Mouse (Mus musculus): Measurements from ENCODE around the gene Gm19935.

Gene Gm19935

DNA sequence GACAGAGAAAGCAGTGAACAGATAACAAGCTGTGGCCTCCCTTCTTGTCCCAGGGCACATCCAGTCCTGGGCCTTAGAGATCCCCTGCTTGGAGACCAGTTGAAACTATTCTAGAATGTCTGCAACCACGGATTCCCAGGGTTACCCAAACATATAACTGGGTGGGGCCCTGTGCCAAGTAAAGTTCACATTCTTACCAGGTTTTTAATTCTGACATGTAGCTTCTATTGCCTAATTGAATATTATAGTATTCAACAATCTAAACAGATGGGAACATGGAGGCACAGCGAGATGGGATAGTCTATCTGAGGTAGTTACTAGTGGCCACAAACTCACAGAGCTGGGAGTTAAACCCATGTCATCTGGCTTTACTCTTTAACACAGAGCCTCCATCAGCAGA is at the start of gene Gm19935:
TSS of gene Gm19935 (minus strand) at position 101 of the 400 bp plus-strand sequence.
- no peak for DNase-seq

DNA sequence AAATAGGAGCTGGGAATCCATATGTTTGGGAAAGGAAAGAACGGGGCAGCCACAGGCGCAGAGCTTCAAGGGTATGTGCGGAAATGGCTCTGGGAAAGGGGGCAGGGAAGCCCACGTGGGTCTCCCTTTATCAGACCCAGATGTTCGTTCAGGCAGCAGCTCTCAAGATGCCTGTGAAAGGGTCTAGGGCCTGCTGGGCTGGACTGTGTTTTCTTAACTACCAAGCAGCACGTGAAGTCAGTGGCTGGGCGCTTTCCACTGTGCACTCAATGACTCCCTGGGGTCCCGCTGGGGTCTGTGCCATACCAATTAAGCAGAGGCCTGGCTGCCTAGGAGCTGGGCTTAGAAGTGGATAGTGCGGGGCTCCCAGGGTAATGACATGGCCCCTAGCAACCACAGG is 44.8 kb upstream of the Gm19935 start:
- peak; percentile 64 for DNase-seq

DNA sequence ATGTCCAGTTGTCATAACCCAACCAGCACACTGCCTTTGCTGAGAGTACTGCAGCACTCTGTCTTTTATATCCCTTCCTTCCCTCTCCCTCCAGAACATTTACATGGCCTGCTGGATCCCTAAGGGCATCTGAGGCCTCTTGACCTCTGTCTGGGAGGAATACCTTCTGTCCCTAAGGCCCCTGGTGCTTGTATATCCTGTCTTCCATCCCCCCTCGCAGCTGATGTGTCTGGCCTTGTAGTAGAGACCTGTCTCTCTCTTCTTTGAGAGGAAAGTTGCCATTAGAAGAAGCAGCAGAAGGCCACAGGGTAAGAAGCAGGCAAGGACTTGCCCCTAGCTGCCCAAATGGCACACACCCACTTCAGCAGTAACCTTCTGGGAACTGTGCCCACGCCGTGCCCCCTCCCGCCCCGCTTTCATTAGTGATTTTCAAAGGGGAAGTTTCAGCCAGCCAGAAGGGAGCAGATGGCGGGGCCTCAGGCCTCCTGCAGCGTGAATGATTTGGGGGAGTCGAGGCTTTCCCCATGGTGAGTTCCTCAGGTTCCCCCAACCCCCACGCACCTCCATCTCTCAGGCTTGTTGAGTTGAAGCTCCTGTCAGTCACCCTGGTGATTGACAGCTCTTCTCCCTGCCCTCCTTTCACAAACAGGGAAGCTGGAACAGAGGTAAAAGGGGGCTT is 44.2 kb upstream of the Gm19935 start:
- no peak for DNase-seq

DNA sequence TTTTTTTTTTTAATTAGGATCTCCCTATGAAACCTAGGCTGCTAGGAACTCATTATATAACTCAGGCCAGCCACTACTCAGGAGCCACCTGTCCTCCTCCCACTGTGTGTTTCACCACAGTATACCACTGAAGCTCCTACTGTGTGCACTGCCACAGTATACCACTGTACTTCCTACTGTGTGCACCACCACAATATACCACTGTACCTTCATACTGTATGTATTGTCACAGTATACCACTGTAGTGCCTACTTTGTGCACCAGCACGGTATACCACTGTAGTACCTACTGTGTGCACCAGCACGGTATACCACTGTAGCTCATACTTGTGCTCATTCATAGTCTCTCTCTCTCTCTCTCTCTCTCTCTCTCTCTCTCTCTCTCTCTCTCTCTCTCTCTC is 40.9 kb upstream of the Gm19935 start:
- DNase-seq: no peak

DNA sequence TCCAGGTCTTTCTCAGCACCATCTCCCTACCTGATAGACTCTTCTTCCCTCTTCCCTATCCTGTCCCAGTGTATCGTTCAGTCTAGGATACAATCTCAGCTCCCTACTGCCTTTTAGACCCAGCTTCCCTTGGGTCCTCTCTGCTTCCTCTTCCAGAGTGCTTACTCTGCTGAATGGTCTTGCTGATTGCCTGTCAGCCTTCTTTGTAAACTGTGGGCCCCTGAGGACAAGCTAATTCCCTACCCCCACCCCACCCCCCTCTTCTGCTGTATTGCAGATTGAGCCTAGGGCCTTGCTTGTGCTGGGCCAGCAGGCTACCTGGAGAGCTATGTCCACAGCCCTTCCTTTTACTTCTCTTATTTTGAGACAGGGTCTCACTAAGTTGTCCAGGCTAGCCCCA is 39.8 kb upstream of the Gm19935 start:
- no peak for DNase-seq

DNA sequence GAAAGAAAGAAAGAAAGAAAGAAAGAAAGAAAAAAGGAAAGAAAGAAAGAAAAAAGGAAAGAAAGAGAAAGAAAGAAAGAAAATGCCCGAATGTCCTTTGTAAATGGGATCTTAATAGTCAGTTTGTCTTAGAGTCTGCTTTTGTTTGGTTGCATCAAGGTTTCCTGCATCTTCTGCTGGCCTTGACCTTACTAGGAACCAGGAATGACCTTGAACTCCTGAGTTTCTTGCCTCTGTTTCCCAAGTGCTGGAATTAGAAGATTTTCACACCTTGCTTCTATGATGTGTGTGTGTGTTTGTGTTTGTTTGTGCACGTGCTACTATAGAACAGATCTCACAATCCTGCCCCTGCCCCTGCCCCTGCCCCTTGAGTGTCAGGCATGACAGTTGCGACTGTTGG is 39.0 kb upstream of the Gm19935 start:
- no peak for DNase-seq

DNA sequence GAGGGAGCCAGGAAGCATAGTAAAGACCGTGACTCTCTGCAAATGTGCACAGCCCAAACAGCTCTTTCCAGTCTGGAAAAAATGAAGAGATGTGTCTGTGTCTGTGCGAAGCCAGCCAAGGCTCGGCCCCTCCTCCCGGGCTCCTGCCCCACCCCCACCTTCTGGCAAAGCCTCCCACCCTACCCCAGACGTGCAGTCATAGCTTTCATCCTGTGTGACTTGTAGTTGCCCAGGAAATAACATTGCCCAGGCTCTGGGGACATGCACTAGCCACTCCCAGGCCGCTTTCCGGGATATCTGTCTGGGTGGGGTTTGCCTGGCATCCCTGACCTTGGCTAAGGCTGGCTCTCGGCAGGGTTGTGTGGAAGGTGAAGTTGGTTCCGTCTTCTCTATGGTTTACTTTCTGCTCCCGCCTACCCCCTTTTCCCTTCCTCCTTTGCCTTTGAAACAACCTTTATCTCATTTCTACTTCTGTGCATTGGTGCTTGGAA is 37.5 kb upstream of the Gm19935 start:
- DNase-seq: peak; percentile 43

DNA sequence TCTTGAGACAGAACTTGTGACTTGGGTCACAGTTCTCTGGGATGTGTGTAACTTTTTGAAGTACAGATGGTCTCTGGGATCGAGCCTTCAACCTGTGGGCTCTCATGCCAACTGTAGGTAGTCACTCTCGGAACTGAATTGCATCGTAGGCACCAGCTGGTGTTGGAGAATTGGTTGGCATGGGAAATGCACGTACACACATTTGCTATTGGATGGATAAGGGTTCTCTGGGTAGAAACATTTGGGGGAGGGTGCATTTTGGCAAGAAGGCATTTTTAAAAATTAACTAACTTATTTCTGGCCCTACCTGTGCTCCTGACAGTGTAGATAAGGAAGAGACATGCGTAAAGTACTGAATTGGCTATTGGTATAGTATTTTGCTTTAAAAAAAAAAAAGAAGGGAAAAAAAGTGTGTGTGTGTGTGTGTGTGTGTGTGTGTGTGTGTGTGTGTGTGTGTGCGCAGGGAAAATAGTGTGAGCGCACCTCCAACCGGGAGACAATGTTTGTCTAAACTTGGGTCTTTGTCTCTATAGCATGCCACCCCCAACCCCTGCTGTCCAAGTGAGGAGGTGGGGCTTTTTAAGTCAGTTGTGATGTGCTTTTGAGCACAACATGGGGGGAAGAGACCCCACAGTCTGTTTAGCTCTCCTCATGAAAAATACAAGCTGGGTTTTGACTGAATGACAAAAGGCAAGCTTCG is 36.9 kb upstream of the Gm19935 start:
- no peak for DNase-seq

DNA sequence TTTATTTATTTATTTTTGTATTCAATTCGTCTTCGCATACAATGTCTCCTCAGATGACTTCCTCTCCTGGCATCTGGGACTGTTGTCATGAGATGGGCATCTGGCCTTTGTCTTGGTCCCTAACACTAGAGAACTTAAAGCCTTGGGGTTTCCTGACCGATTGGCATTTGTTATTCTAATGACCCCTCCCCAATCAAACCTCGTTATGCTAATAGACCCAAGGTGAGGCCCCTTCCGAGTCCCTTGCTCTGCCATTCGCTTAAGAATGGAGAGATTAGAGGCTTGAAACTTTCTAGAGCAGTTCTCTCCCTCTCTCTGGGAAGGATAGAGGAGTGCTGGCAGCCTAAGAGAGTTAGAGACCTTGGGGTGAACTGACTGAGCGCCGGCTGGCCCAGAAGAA is 34.4 kb upstream of the Gm19935 start:
- no peak for DNase-seq

DNA sequence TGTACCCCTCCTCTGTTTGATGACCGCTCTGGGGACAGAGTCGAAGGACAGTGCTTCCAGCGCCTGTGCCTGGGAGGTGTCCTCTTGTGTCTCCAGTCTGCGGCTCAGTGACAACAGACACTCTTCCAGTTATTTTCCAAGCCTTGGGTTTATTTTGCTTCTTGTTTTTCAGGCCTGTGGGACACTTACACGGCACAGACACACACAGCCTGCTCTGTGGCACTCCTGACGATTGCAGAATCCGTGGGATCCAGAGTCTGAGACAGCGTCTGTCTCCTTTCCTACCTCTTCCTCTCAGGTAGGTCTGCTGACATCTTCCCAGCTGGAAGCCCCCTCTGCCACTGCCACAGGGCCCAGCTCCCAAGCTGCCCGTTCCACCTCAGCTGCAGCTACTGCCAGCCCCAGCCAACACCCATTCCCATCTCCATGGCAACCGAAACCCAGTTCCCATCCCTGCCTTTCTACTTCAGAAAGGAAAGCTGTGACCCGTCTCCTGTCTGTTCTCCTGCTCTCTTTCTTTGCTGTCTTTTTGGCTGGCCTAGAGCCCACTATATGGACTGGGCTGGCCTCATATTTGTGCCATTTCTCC is 32.4 kb upstream of the Gm19935 start:
- DNase-seq: no peak

DNA sequence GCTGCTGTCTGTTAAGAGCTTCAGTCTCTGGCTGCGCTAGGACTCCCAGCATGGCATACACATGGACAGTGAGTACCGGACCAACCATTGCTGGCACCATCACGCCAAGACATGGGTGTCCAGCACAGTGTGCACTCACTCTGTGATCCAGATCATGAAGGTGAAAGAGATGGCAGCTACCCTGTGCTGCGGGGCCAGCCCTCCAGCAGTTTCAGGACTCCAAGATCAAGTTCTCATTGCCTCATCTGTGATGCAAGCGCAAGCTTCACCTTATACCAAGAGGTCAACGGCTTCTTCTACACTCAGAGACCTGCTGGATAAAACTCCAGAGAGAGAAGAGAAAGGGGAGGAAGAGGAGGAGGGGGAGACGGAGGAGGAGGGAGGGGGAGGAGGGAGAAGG is 30.8 kb upstream of the Gm19935 start:
- DNase-seq: no peak

DNA sequence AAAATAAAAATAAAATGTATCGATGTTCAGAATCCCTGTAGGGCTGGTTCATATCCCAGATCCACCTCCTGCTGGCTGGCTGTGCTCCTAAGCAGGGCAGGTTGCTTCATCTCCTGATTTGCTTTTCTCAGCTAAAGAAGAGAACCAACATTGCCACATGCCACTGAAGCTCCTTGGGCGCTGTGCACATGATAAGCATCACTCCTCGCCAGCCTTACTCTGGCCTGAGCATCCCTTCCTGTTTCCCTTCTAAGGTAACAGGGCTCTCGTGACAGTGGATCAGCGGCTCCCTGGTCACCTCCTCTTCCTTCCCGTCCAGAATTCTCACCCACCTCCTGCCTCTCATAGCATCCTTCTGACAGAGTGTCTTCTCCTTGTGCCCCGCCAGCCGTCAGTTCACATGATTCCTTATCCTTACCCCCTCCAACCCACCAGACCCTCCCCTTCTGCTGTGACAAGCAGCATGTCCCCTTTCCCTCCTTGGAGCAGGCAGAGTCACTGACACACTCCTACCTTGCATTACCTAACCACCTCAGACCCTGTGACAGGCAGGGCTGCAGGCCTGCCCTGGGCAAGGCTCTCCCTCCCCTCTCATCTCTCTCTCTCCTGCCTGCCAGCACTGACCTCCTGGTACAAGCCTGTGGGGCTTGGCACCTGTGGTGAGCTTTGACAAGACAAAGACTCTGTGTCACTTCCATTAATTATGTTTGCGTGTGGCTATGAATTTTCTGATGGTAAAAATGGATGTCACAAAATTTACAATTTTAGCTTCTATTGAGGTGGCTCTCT is 27.2 kb upstream of the Gm19935 start:
- DNase-seq: no peak

DNA sequence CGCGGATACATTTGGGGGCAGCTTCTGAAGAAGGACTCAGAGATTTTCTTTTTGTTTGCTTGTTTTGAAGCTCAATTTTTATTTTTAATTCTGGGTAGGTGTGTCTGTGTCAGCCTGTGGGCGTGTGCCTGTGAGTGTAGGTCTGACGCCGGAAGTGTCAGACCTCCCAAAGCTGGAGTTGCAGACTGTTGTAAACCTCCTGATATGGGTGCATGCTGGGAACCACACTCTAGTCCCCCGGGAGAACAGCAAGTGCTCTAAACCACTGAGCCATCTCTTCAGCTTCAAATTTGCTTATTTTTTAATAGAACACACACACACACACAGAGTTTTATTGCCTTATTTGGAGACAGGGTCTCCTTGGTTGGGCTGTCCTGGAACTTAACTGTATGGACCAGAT is 25.9 kb upstream of the Gm19935 start:
- DNase-seq: no peak

DNA sequence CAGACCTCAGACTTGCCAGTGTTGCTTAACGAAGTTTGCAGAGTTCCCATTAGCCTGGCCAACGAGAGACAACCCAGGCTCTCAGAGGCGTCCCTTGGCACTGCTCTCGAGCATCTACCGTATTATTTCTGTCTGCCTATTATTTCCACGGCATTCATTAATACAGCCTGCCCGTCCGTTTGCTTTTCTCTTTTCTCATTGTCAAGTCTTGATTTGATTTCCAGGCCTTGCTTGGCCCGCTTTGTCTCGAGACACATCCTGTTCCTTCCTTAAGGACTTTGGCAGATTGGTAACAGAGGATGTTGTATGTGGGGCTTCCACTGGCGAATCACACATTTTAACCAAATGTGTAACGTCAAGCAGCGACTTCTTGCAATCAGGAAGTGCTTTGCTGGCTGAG is 24.1 kb upstream of the Gm19935 start:
- no peak for DNase-seq

DNA sequence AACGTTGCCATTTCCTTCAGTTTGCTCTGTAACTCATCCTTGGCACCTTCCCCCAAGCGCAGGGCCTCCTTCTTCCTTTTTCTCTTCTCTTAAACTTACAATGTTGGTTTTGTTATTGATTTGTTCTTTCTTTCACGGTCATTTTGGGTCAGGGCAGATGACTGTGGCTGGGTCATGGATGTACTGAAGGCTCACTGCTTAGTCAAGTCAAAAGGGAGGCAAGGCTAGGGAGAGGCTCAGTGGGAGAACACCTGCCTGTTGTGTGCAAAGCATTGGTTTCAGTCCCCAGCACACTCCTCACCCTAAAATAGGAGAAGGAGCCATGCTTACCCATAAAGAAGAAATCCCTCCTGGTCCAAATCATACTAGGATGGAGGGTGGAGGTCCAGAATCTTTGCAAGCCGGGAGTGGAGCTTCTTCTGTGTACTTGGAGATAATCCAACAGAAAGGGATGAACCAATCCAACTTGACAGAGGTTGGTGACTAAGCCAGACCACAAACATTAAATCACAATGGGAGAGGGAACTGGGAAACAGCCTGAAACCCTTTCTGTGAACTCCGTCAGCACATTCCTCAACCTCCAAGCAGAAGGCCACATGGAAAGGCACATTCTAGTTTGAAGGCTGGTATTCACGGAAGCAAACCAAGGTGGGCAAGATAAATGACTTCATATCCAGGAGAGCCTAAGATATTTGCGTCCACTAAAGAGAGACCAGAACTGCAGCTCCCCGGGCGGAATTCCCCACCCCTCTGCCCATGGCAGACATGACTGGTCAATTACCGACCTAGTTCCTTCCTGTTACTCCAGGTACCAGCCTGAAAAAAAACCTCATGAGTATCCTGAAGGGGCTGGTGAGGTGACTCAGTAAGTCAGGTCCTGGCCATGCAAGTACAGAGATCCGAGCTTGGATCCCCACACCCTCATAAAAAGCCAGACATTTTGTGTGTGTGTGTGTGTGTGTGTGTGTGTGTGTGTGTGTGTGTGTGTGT is 22.8 kb upstream of the Gm19935 start:
- DNase-seq: no peak

DNA sequence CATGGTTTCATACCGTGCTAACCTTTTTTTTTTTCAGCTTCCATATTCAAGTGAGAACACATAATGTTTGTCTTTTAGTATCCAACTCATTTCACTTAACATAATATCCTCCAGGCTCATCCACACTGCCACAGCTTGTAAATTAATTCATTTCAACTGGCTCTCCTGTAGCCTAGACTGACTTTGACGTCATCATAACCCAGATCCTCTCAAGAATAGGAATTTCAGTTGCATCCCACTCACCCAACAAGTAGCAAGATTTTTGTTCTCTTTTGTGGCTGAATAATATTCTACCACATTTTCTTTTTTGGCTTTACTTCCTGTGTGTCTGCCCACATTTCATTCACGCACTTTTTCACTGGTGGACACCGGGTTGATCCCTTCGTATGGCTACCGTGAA is 20.2 kb upstream of the Gm19935 start:
- DNase-seq: no peak

DNA sequence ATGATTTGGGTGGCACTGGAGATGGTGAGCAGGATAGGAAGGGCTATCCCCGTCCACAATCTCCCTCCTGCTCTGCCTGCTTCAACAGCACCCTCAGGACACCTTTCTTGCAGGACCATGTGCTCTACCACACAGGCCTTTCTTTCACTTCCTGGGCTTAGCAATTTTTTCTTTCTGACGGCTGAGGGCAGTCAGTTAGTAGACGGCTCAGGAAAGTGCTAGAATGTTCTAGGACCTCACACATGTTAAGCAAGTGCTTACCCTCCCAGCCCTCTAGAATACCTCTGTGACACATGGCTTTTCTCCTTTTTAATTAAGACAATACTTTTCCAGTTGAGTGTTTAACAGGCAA is 17.1 kb upstream of the Gm19935 start:
- DNase-seq: no peak

DNA sequence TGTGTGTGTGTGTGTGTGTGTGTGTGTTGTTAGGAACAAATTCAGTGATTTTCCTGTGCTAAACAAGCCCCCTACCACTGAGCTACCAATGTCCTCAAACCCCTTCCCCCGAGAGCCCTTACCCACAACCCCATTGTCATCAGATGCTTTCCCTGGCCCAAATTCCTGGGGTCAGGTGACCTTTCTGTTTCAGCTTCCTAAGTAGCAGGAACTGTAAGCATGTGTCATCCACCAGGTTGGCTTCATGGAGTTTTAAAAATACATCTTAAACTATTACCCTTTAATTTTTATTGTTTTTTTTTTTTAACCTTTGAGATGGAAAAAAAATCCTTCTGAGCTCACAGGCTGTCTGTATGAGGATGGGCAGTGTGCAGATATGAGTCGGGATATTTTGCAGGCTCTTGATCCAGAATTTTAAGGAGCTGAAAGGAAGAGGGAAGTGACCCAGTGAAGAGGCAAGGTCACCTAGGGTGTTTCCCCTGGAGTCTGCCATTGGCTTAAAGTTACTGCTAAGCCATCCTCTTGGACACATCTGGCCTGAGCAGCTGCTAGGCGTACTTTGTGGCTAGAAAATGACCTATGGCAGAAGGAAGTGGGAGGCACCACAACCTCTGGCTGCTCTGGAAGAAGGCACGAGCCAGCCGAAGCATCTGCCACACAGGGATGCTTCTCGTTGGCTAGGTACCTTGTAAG is 16.6 kb upstream of the Gm19935 start:
- no peak for DNase-seq

DNA sequence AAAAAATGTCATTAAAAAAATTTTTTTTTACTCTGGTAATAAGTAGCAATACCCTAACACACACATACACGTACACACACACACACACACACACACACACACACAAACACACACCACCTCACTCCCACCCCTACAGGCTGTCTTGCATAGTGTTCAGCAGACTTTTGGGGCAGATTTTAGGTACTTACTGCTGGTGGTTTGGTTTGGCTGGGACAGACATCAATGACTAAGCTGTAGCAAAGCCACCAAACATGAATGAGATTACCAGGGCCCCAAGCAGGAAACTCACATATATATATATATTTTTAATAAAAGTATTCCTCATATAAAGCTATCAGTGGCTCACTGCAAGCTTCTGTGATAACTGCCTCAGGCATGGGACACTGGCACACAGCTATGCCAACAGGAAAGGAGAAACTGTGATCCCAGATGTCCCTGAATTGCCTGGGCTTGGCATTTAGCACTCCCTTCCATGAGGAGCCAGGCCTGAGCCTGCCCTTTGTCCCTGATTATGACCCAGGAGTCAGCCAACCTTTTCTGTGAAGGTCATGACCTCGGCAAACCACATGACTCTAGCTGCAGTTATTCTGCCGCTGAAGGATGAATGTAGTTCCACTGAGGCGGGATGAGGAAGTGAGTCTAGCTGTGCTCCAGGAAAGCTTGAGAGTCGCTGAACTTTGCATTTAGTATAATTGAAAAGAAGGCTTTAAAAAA is 15.5 kb upstream of the Gm19935 start:
- DNase-seq: no peak

DNA sequence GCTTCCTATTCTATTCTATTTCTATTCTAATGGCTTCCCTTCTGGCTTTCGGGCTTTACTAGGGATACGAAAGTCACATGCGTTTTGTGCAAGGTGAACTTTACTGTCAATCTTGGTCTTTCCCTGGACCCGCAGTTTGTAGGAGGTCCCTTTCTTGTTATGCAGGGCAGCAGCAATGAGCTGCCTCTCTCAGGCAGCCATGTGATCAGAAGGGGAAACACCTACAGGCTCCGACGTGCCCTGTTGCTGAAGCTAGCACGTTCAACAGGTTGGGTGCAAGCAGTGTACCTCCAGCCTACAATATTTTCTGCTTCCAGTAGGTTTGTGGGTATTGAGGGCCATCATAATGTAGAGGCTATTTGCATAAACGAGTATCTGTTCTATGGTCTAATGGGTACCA is 13.8 kb upstream of the Gm19935 start:
- DNase-seq: no peak

DNA sequence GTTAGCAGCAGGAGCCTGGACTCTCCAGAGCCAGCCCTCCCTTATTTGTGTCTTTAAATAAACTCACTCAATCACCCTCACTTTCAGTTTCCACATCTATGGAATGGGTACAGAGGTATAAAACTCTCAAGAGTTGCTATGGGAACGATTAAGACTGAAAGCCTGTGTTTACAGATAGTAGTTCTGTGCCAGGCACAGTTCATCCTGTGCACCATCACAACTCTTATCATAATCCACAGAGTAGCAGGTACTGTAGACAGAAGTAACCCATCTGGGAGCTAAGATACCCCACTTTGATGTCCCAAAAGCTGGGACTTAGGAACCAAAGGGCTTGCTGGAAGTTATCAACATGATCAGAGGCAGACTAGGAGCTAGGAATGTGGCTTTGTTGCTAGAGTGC is 12.6 kb upstream of the Gm19935 start:
- DNase-seq: no peak

Measured in kidney, postnatal 10 days (tissue).